Comparison of ENCODE assay signal across 19 mouse cellular contexts in genomic region chr4:129259101-129259500, GRCm38 (mm10). TPM values are rescaled to one million over a fixed set of nuclear protein-coding genes. Genes with fewer than 3 reads are reported as not detected.
DNase-seq lines count a peak whose midpoint lies in the region; ATAC-seq and TF ChIP-seq lines count a peak whose summit lies in the region.
"Had no signal": no experiment of that assay in that cellular context is flagged by ENCODE, and none has a peak within 500 bp of the region (broad histone marks: within the 10 kb centered on the region; RNA-seq: fewer than 3 reads in every experiment).

No protein-coding gene starts in this region.

- TF ChIP-seq CTCF in heart, adult 2 months (IDR thresholded peaks at IDR 0.05), result no peak
- TF ChIP-seq CTCF in liver, postnatal 0 days (IDR thresholded peaks at IDR 0.05; ENCODE audit: low read depth), result no peak

- no peak overlapping the region for H3K9ac ChIP-seq in heart, adult 2 months (ENCODE audit: low read depth, low read length)
- H3K9ac ChIP-seq in heart, embryonic 11.5 days (ENCODE audit: low read depth, low read length), result no peak overlapping the region
- 0 out of 2 replicates have a peak overlapping the region, but pooled peaks have one; percentile 2 for H3K9ac ChIP-seq in limb, embryonic 14.5 days (ENCODE audit: low read depth, low read length, severe bottlenecking)
- no peak overlapping the region for H3K9ac ChIP-seq in liver, postnatal 0 days (replicated peaks)
- H3K9ac ChIP-seq: forebrain, embryonic 12.5 days; hindbrain, embryonic 13.5 days; limb, embryonic 15.5 days; neural tube, embryonic 15.5 days had no signal

- H3K79me2 ChIP-seq in heart, adult 2 months (replicated peaks; ENCODE audit: control insufficient read depth, insufficient read depth, low read length), result no peaks in the 10 kb centered on the region

- 38% methylated on average over 4 of the region's 4 CpGs for WGBS in heart, adult 2 months
- 74% methylated on average over 4 of the region's 4 CpGs for WGBS in heart, embryonic 11.5 days (ENCODE audit: insufficient replicate concordance)
- WGBS in limb, embryonic 14.5 days, result 80% methylated on average over 4 of the region's 4 CpGs
- WGBS in limb, embryonic 10.5 days, result 82% methylated on average over 4 of the region's 4 CpGs
- WGBS in liver, postnatal 0 days (ENCODE audit: insufficient replicate concordance), result 78% methylated on average over 4 of the region's 4 CpGs

- H3K27ac ChIP-seq in heart, adult 2 months, result no peak overlapping the region
- no peak overlapping the region for H3K27ac ChIP-seq in heart, embryonic 11.5 days (ENCODE audit: low read depth, low read length)
- H3K27ac ChIP-seq in limb, embryonic 14.5 days (replicated peaks; ENCODE audit: low read depth, low read length), result no peak overlapping the region
- no peak overlapping the region for H3K27ac ChIP-seq in limb, embryonic 10.5 days
- no peak overlapping the region for H3K27ac ChIP-seq in liver, postnatal 0 days (ENCODE audit: low read depth)
- H3K27ac ChIP-seq: forebrain, embryonic 12.5 days; hindbrain, embryonic 13.5 days; layer of hippocampus, adult 2 months; limb, embryonic 15.5 days; neural tube, embryonic 15.5 days had no signal

- peak in 1 of 2 experiments; percentile 58 for DNase-seq in heart, adult 2 months
- no peak for DNase-seq in limb, embryonic 14.5 days (ENCODE audit: low spot score)
- DNase-seq in limb, embryonic 10.5 days (ENCODE audit: low spot score), result no peak
- peak; percentile 85 for DNase-seq in Muller cell, postnatal 12 days (ENCODE audit: inconsistent ontology term)
- DNase-seq in heart, postnatal 4 days, result peak; percentile 56
- no peak for DNase-seq in ovary, adult 18-20 months (ENCODE audit: low spot score)
- no peak for DNase-seq in liver, postnatal 0 days
- DNase-seq: cerebellum, adult 11 months; kidney, adult 8-10 months; lung, adult 2 months; thymus, postnatal 4 days had no signal

- 0 out of 2 replicates have a peak, but pooled peaks have one; percentile 21 for TF ChIP-seq EP300 in heart, adult 2 months (IDR thresholded peaks at IDR 0.05; ENCODE audit: insufficient read depth, low read depth, low read length)
- TF ChIP-seq EP300 in liver, postnatal 0 days (IDR thresholded peaks at IDR 0.05; ENCODE audit: low read depth), result no peak

- intact Hi-C loops in heart, adult 2 months (cut with DNase I), result no loop called here

- H3K27me3 ChIP-seq in heart, adult 2 months (ENCODE audit: control insufficient read depth, insufficient read depth, low read length), result no peaks in the 10 kb centered on the region
- H3K27me3 ChIP-seq in heart, embryonic 11.5 days (ENCODE audit: control insufficient read depth, insufficient read depth, low read length), result peaks cover 31% of the 10 kb centered on the region
- H3K27me3 ChIP-seq in limb, embryonic 14.5 days (ENCODE audit: control insufficient read depth, insufficient read depth, low read length), result no peaks in the 10 kb centered on the region
- H3K27me3 ChIP-seq in limb, embryonic 10.5 days (ENCODE audit: low read depth, poor library complexity, severe bottlenecking), result peaks cover 7% of the 10 kb centered on the region; the same call in 1 of the 2 replicates
- no peaks in the 10 kb centered on the region for H3K27me3 ChIP-seq in liver, postnatal 0 days (ENCODE audit: insufficient read depth, low read length)
- H3K27me3 ChIP-seq: CH12.LX; hindbrain, embryonic 13.5 days; limb, embryonic 15.5 days; neural tube, embryonic 15.5 days had no signal

- no peaks in the 10 kb centered on the region for H3K9me3 ChIP-seq in heart, embryonic 11.5 days (replicated peaks; ENCODE audit: control insufficient read depth, low read length)
- H3K9me3 ChIP-seq in limb, embryonic 14.5 days (ENCODE audit: control insufficient read depth, low read length), result no peaks in the 10 kb centered on the region
- no peaks in the 10 kb centered on the region for H3K9me3 ChIP-seq in limb, embryonic 10.5 days (replicated peaks)
- no peaks in the 10 kb centered on the region for H3K9me3 ChIP-seq in liver, postnatal 0 days (ENCODE audit: low read length)
- H3K9me3 ChIP-seq: forebrain, embryonic 12.5 days; hindbrain, embryonic 13.5 days; limb, embryonic 15.5 days; neural tube, embryonic 15.5 days had no signal

- ATAC-seq in heart, embryonic 11.5 days (replicated peaks; ENCODE audit: insufficient number of reproducible peaks, low FRiP score, low TSS enrichment), result no peak
- no peak for ATAC-seq in limb, embryonic 14.5 days (ENCODE audit: low FRiP score, low read depth)
- no peak for ATAC-seq in liver, postnatal 0 days

- TF ChIP-seq POLR2A in heart, adult 2 months (IDR thresholded peaks at IDR 0.05; ENCODE audit: insufficient read depth, low read depth, low read length), result no peak
- TF ChIP-seq POLR2A in limb, embryonic 14.5 days (IDR thresholded peaks at IDR 0.05; ENCODE audit: borderline replicate concordance, extremely low read depth, insufficient read depth, insufficient read length), result no peak

- H3K4me3 ChIP-seq in heart, adult 2 months, result no peak overlapping the region
- H3K4me3 ChIP-seq in heart, embryonic 11.5 days (ENCODE audit: low read depth, low read length), result no peak overlapping the region
- no peak overlapping the region for H3K4me3 ChIP-seq in limb, embryonic 14.5 days (replicated peaks; ENCODE audit: low read length)
- H3K4me3 ChIP-seq in limb, embryonic 10.5 days, result no peak overlapping the region
- no peak overlapping the region for H3K4me3 ChIP-seq in liver, postnatal 0 days (ENCODE audit: low read depth, low read length)
- H3K4me3 ChIP-seq: forebrain, embryonic 12.5 days; hindbrain, embryonic 13.5 days; layer of hippocampus, adult 2 months; limb, embryonic 15.5 days; neural tube, embryonic 15.5 days had no signal

- H3K36me3 ChIP-seq in heart, adult 2 months (ENCODE audit: control insufficient read depth, insufficient read depth, low read length), result no peaks in the 10 kb centered on the region
- no peaks in the 10 kb centered on the region for H3K36me3 ChIP-seq in heart, embryonic 11.5 days (ENCODE audit: control insufficient read depth, insufficient read depth, low read length)
- H3K36me3 ChIP-seq in limb, embryonic 14.5 days (ENCODE audit: control insufficient read depth, insufficient read depth, low read length), result no peaks in the 10 kb centered on the region
- H3K36me3 ChIP-seq in limb, embryonic 10.5 days, result no peaks in the 10 kb centered on the region
- H3K36me3 ChIP-seq in liver, postnatal 0 days (replicated peaks; ENCODE audit: insufficient read depth, low read length), result no peaks in the 10 kb centered on the region
- H3K36me3 ChIP-seq: forebrain, embryonic 12.5 days; hindbrain, embryonic 13.5 days; limb, embryonic 15.5 days; neural tube, embryonic 15.5 days had no signal

- peaks cover 23% of the 10 kb centered on the region for H3K4me1 ChIP-seq in heart, adult 2 months (ENCODE audit: control insufficient read depth, insufficient read depth, low read length)
- H3K4me1 ChIP-seq in heart, embryonic 11.5 days (ENCODE audit: control insufficient read depth, insufficient read depth, low read length), result peaks cover 12% of the 10 kb centered on the region
- H3K4me1 ChIP-seq in limb, embryonic 14.5 days (ENCODE audit: control insufficient read depth, insufficient read depth, low read length), result peaks cover 11% of the 10 kb centered on the region
- H3K4me1 ChIP-seq in limb, embryonic 10.5 days, result peaks cover 31% of the 10 kb centered on the region
- peaks cover 24% of the 10 kb centered on the region for H3K4me1 ChIP-seq in liver, postnatal 0 days (ENCODE audit: insufficient read depth)

- no peak overlapping the region for H3K4me2 ChIP-seq in heart, embryonic 11.5 days
- no peak overlapping the region for H3K4me2 ChIP-seq in limb, embryonic 14.5 days (replicated peaks; ENCODE audit: low read depth, low read length, severe bottlenecking)
- no peak overlapping the region for H3K4me2 ChIP-seq in liver, postnatal 0 days (ENCODE audit: low read depth, low read length)
- H3K4me2 ChIP-seq: forebrain, embryonic 12.5 days; hindbrain, embryonic 13.5 days; limb, embryonic 15.5 days; neural tube, embryonic 15.5 days had no signal

RNA-seq across cellular contexts. Expression of gene C77080, which starts 2.1 kb away (rescaled TPM):
- 1 to 10 TPM; 3.2 to 3.7 TPM for total RNA-seq in heart, adult 2 months (2021)
- polyA plus RNA-seq in heart, adult 2 months (2012; rRNA removed), result 3.8 and 4.4 TPM in 2 replicates
- polyA plus RNA-seq in heart, embryonic 11.5 days (2014; fragmentation: Nextera tagmentation; extraction: Ambion mirVana), result 0.76 and 1.5 TPM in 2 replicates
- polyA plus RNA-seq in limb, embryonic 14.5 days (2012; rRNA removed), result 17.1 and 22.5 TPM in 2 replicates
- 7.6 and 9.2 TPM in 2 replicates for polyA plus RNA-seq in limb, embryonic 14.5 days (2014; fragmentation: Nextera tagmentation; extraction: Ambion mirVana)
- polyA plus RNA-seq in limb, embryonic 10.5 days (2016; fragmentation: Nextera tagmentation; extraction: Ambion mirVana), result 4.0 and 4.1 TPM in 2 replicates
- total RNA-seq in heart, postnatal 4 days (2021), result 1 to 10 TPM; 6.5 to 8.6 TPM
- polyA plus RNA-seq in liver, postnatal 0 days (2015; fragmentation: Nextera tagmentation; extraction: Ambion mirVana), result 1.4 and 1.8 TPM in 2 replicates

RNA-seq across cellular contexts. Expression of gene Sync, which starts 28.3 kb away (rescaled TPM):
- 10 to 100 TPM; 17.7 to 17.9 TPM for total RNA-seq in heart, adult 2 months (2021)
- polyA plus RNA-seq in heart, adult 2 months (2012; rRNA removed), result 8.7 and 18.8 TPM in 2 replicates
- 0.56 and 1.2 TPM in 2 replicates for polyA plus RNA-seq in heart, embryonic 11.5 days (2014; fragmentation: Nextera tagmentation; extraction: Ambion mirVana)
- 3.9 and 5.3 TPM in 2 replicates for polyA plus RNA-seq in limb, embryonic 14.5 days (2012; rRNA removed)
- 4.6 and 6.1 TPM in 2 replicates for polyA plus RNA-seq in limb, embryonic 14.5 days (2014; fragmentation: Nextera tagmentation; extraction: Ambion mirVana)
- 0.36 and 0.39 TPM in 2 replicates for polyA plus RNA-seq in limb, embryonic 10.5 days (2016; fragmentation: Nextera tagmentation; extraction: Ambion mirVana)
- 1 to 10 TPM; 8.7 to 9.5 TPM for total RNA-seq in heart, postnatal 4 days (2021)
- polyA plus RNA-seq in liver, postnatal 0 days (2015; fragmentation: Nextera tagmentation; extraction: Ambion mirVana), result 0.15 TPM in 1 of 2 replicates, not detected in the other
- total RNA-seq: CH12.LX; granulocyte monocyte progenitor cell, adult 5-6 weeks had no signal

Comparison
In these comparisons a context has a peak if more than half of its experiments do, and no peak if none do; other contexts are left out.
1. DNase-seq: peak in Muller cell, postnatal 12 days (single experiment) and heart, postnatal 4 days (single experiment); none in limb, embryonic 14.5 days (single experiment), limb, embryonic 10.5 days (single experiment), ovary, adult 18-20 months (single experiment) and liver, postnatal 0 days (single experiment).